Mouse (Mus musculus): ENCODE results near the gene Ano1.

DNA sequence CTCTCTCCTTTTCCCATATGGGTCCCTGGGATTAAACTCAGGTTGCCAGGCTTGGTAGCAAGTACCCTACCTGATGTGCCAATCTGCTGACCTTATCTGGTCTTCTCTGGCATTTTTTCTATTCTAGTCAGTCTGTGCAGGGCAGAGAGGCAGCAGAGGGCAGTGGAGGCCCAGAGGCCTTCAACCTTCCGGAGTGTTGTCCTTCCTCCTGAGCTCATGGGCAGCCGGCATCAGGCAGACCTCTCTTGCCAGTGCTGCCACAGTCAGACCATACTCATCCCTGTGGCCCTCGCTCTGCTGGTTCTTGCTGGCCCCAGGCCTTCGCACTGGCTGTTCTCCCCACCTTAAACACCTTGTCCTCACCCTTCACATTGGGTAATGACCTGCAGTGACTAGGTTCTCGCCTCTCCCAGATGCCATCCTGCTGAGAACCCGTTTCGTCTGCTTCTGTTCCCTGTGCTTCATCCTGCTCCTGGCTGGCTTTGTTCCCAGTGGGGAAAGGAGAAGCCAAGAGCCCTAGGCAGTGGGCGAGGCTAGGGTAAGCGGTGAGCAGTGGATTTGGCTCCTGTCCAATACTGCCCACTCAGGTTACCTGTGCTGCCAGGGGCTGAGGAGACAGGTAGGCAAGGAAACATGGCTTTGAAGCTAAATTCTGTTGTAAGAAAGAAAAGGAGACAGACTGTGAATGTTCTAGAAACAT lies 188.2 kb downstream of the Ano1 start:
- TF ChIP-seq CTCF (IDR thresholded peaks at IDR 0.05; ENCODE audit: low read depth, low read length) = no peak
- TF ChIP-seq POLR2A (IDR thresholded peaks at IDR 0.05; ENCODE audit: extremely low read depth, insufficient read depth, low read length) = no peak

Data from liver, adult 2 months (tissue).